In genomic region chr8:88812901-88813676, GRCm38 (mm10) we compare ENCODE assay signal across 21 mouse cellular contexts.
DNase-seq lines count a peak whose midpoint lies in the region; ATAC-seq lines count a peak whose summit lies in the region.
"Had no signal": no experiment of that assay in that cellular context is flagged by ENCODE, and none has a peak within 500 bp of the region (broad histone marks: within the 10 kb centered on the region; RNA-seq: fewer than 3 reads in every experiment).

No protein-coding gene starts in this region.

- 0 out of 2 replicates have a peak, but pooled peaks cover 4% of the 10 kb centered on the region for H3K9me3 ChIP-seq in neural tube, embryonic 12.5 days
- no peaks in the 10 kb centered on the region for H3K9me3 ChIP-seq in hindbrain, embryonic 15.5 days
- H3K9me3 ChIP-seq: heart, embryonic 13.5 days had no signal

- no peak overlapping the region for H3K9ac ChIP-seq in neural tube, embryonic 12.5 days
- no peak overlapping the region for H3K9ac ChIP-seq in hindbrain, embryonic 15.5 days
- H3K9ac ChIP-seq: heart, embryonic 13.5 days; limb, embryonic 13.5 days; liver, embryonic 14.5 days had no signal

- H3K4me3 ChIP-seq in neural tube, embryonic 12.5 days: no peak overlapping the region
- H3K4me3 ChIP-seq in hindbrain, embryonic 15.5 days: no peak overlapping the region
- H3K4me3 ChIP-seq: heart, embryonic 13.5 days; limb, embryonic 13.5 days had no signal

- H3K27ac ChIP-seq in neural tube, embryonic 12.5 days: no peak overlapping the region
- H3K27ac ChIP-seq in hindbrain, embryonic 15.5 days (replicated peaks): no peak overlapping the region
- H3K27ac ChIP-seq: heart, embryonic 13.5 days; limb, embryonic 13.5 days; liver, embryonic 14.5 days; stomach, postnatal 0 days had no signal

- no peaks in the 10 kb centered on the region for H3K36me3 ChIP-seq in neural tube, embryonic 12.5 days
- H3K36me3 ChIP-seq in hindbrain, embryonic 15.5 days: no peaks in the 10 kb centered on the region
- H3K36me3 ChIP-seq: heart, embryonic 13.5 days; limb, embryonic 13.5 days had no signal

- DNase-seq in gastrocnemius, postnatal 10 days: peak; percentile 1
- DNase-seq in gastrocnemius, postnatal 25 days: no peak
- DNase-seq in neural tube, embryonic 10.5 days (ENCODE audit: extremely low spot score, low spot score): no peak
- peak; percentile 79 for DNase-seq in retina, embryonic 14.5 days (ENCODE audit: low spot score)
- no peak for DNase-seq in adrenal gland, postnatal 14 days
- DNase-seq in kidney, adult 8-10 months: no peak
- DNase-seq: adrenal gland, adult 2 months; cerebellum, adult 11 months; cerebellum, postnatal 25 days; gastrocnemius, postnatal 36 days; kidney, adult 11 months; kidney, postnatal 14 days; right cerebral cortex, postnatal 25 days; thymus, postnatal 36 days had no signal

- no peak for ATAC-seq in neural tube, embryonic 12.5 days (ENCODE audit: low FRiP score, low read depth)
- no peak; the same call in 1 of the 2 replicates for ATAC-seq in hindbrain, embryonic 15.5 days (ENCODE audit: low FRiP score, low read depth)
- ATAC-seq: lung, postnatal 0 days had no signal

- 46% methylated on average over 27 of the region's 27 CpGs for WGBS in neural tube, embryonic 12.5 days
- 42% methylated on average over 27 of the region's 27 CpGs for WGBS in hindbrain, embryonic 15.5 days

- peaks cover 6% of the 10 kb centered on the region; the same call in 1 of the 2 replicates for H3K4me1 ChIP-seq in neural tube, embryonic 12.5 days
- peaks cover 8% of the 10 kb centered on the region; the same call in 1 of the 2 replicates for H3K4me1 ChIP-seq in hindbrain, embryonic 15.5 days (replicated peaks)
- H3K4me1 ChIP-seq: heart, embryonic 13.5 days; limb, embryonic 13.5 days had no signal

- H3K27me3 ChIP-seq in neural tube, embryonic 12.5 days (replicated peaks): 0 out of 2 replicates have a peak, but pooled peaks cover 3% of the 10 kb centered on the region
- 0 out of 2 replicates have a peak, but pooled peaks cover 9% of the 10 kb centered on the region for H3K27me3 ChIP-seq in hindbrain, embryonic 15.5 days

- H3K4me2 ChIP-seq in neural tube, embryonic 12.5 days (replicated peaks): peak overlapping the region; percentile 5
- peak overlapping the region; percentile 35 for H3K4me2 ChIP-seq in hindbrain, embryonic 15.5 days
- H3K4me2 ChIP-seq: heart, embryonic 13.5 days; limb, embryonic 13.5 days had no signal

Comparison
In these comparisons a context has a peak if more than half of its experiments do, and no peak if none do; other contexts are left out.
1. DNase-seq: peak in gastrocnemius, postnatal 10 days (single experiment) and retina, embryonic 14.5 days (single experiment); none in gastrocnemius, postnatal 25 days (single experiment), neural tube, embryonic 10.5 days (single experiment), adrenal gland, postnatal 14 days (single experiment) and kidney, adult 8-10 months (0 of 2).